Mouse (Mus musculus): ENCODE measurements around the gene Bmp8a.
"Not testable (repeated sequence)": the region's sequence is repeated elsewhere in the genome, so short reads cannot be mapped to it uniquely, and the experiment has no call there.

The Bmp8a gene

GRCm38 (mm10) chr4:123342642-123343470, at the start of gene Bmp8a:
Gene Bmp8a (minus strand): TSS chr4:123343252.
- DNase-seq (ENCODE audit: low spot score), result no peak

DNA sequence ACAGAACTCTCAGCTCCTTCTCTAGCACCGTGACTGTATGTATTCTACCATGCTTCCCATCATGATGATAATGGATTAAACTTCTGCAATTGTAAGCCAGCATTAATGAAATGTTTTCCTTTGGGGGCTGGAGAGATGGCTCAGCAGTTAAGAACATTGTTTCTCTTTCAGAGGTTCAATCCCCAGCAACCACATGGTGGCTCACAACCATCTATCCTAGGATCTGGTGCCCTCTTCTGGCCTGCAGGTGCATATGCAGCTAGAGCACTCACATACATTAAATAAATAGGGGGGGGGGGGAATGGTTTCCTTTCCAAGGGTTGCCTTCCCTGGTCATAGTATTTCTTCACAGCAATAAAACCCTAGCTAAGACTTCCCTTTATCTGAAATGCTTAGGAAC, 49.1 kb upstream of the Bmp8a start:
- no peak for DNase-seq (ENCODE audit: low spot score)

DNA sequence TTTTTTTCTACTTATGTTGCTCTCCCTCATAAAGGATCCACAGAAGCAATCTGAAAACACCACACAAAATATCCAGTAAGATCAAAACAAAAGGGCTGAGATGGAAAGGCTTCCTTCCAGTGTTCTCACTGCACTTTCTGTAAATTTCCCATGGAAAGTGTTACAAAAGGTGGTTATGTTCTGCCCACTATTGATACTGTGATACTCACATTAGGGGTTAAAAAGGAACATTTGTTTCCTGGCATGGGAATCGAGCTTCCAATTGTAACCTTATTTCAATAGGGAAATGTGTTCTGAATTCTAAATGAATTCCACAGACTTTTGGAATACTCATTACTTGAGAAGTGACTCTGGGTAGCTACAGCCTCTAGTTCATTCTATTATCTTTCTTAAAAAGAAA, 42.0 kb upstream of the Bmp8a start:
- DNase-seq (ENCODE audit: low spot score), result no peak

- peak; percentile 27 for DNase-seq (ENCODE audit: low spot score)
Observed at GRCm38 (mm10) chr4:123383173-123383572, 40.1 kb upstream of the Bmp8a start.

DNA sequence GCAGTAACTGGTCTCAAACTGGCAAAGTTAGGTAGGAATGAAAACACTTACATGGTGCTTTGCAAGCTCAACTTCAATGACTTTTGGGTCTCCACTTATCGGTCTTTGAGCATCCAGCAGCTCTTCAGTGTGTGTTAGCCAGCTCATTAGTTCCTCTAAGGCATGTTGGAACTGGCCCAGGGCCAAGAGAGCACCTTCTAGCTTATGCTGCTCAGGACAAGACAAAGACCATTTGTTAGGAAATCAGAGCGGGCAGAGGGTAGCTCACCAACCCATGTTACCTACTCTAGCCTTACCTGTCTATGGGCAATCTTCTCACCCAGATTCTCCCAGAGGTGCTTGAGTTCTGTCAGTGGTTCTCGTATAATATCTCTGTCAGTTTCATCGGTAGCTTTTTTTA, 39.0 kb upstream of the Bmp8a start:
- DNase-seq (ENCODE audit: low spot score), result no peak

GRCm38 (mm10) chr4:123381598-123381997, 38.5 kb upstream of the Bmp8a start:
- DNase-seq (ENCODE audit: low spot score), result no peak

- DNase-seq (ENCODE audit: low spot score), result no peak
Observed at GRCm38 (mm10) chr4:123376031-123376430, 33.0 kb upstream of the Bmp8a start.

DNA sequence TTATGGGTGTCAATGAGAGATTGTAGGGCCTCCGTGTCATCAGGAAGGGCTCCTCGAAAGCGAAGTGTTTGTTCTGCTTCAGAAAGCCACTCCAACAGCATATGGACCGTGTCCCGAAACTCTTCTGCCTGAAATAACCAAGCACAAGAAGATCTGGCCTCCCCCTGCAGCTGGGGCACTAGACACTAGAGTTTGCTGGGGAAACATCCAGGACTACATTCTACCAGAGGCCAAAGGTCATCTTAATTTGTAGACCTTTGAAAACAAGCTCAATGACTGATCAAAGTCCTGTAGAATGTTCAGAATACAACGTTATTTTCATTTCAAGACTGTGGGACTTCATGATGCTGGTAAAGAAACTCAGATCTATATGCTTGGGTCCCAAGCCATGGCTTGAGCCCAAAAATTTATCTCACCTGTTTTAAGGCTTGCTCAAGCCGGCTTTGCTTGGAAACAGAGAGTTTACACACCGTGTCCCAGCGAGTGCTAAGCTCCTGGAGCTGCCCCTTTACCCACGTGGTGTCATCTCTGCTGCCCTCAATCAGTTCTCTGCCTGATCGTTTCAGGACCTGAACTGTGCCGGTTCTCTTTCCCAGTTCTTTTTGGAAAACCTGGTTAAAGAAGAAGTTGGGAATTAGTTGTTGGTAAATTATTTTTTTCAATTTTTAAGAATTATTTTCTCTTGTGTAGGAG, 31.4 kb upstream of the Bmp8a start:
- no peak for DNase-seq (ENCODE audit: low spot score)

DNA sequence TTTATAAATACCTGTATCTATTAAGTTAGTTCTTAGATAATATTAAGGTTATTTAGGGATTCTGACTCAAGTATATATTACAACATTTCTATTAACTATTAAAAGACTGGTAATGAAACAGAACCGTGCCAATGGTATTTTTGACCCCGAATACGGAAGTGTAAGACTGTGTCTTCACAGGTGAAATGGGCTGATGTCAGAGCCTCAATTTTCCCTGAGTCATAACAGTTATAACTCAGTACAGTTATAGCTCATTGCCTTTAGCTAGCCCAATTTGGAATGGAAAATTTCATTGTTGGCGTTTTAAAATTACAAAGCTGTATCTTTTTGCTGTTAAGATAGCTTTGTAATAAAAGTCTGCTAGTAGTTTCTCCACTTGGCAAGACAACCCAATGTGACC, 20.5 kb upstream of the Bmp8a start:
- no peak for DNase-seq (ENCODE audit: low spot score)

DNA sequence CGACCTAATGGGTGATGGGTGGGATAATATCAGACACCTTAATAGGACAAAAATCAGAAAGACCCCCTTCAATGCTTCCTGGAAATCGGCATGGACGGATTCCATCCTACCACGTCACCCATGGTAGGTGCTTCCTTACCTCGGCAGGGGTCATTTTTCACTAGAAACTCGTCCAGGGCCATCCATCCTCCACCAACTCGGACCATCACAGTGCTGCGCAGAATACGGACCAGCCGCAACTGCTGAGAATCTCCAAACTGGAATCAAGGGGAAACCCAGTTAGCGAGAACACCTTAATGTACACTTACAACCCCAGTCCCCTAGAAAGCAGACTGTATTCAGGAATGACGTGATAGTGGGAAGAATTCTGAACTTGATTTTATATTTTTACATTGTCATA, 17.7 kb upstream of the Bmp8a start:
- no peak for DNase-seq (ENCODE audit: low spot score)

DNA sequence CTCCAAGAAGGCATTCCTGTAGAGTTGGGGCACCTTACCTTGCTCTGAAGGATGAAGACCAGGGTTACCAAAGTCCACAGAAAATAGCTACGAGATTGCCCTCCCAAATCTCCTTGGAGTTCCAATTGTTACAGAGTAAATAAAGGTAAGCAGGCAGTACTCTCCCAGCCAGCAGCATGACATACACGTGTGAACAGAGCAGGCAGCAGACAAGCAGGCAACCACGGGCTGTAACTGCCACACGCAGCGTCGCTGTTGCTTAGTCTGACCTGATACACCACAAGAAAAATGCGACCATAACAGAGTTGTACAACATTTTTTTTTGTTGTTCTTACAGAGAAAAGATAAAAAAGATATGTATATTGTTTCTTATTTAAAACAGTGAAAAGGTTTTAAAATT, 15.6 kb upstream of the Bmp8a start:
- DNase-seq (ENCODE audit: low spot score), result no peak

GRCm38 (mm10) chr4:123355941-123356340, 12.9 kb upstream of the Bmp8a start:
- no peak for DNase-seq (ENCODE audit: low spot score)

- no peak for DNase-seq (ENCODE audit: low spot score)
Observed at GRCm38 (mm10) chr4:123353271-123353877, 10.3 kb upstream of the Bmp8a start.

- no peak for DNase-seq (ENCODE audit: low spot score)
Observed at GRCm38 (mm10) chr4:123343471-123343789, 378 bp upstream of the Bmp8a start.

DNA sequence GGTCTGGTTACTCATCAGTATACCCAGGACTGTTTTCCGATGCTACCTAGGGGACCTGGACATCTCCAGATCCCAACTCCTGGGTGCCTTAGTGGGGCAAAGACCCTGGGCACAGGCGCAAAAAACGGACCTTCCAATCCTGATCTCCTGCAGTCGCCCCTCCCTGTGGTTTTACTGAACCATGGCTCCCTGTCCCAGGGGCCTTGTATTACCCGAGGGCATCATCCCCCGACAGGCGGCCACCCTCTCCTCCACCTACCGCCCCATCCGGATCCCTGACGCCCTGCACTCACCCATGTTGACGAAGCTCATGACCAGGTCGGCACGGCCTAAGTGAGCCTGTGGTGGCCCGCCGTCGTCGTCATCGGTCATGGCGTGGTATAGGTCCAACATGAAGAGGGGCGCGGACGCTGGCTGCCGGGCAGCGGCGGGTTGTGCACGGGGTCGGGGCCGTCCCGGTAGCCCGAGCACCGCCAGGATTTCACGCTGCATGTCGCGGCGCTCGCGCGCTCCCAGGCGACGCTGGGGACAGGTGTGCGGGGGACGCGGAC, 886 bp downstream of the Bmp8a start:
- DNase-seq (ENCODE audit: low spot score), result no peak

- DNase-seq (ENCODE audit: low spot score), result no peak
Observed at GRCm38 (mm10) chr4:123340232-123340631, 2.8 kb downstream of the Bmp8a start.

- no peak for DNase-seq (ENCODE audit: low spot score)
Observed at GRCm38 (mm10) chr4:123337693-123338092, 5.4 kb downstream of the Bmp8a start.

DNA sequence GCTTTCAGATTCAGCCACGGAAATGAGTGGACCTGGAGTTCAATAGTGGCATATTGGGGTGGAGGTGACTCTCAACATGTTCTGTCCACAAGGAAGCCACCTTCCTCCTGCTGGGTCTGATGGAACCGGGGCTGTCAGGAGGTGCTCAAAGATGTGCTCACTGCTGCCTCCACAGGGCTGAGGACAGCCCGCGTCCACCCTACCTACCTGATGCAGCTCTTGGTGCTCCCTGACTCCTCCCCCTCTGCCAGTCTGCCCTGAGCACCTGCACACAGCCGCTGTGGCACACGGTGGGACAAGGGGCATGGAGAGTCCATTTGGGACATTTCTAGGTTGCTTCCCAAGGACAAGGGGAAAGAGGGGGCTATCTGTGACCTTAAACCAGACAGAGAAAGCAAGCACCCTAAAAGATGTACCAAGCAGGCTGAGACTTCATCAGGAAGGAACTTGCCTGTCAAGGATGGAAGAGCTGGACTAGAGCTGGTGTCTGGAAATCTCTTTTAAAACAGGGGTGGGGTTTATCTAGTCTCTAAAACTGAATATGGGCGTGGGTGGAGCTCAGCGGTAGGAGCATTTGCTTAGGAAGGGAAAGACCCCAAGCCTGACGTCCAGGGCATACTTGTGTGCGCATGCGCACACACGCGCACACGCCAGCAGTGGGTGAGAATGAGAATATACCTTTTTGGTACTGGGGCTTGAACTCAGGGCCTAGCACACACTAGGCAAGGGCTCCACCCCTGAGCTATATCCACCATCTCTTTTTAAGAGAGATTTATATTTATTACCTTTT, 7.1 kb downstream of the Bmp8a start:
- DNase-seq (ENCODE audit: low spot score), result no peak

DNA sequence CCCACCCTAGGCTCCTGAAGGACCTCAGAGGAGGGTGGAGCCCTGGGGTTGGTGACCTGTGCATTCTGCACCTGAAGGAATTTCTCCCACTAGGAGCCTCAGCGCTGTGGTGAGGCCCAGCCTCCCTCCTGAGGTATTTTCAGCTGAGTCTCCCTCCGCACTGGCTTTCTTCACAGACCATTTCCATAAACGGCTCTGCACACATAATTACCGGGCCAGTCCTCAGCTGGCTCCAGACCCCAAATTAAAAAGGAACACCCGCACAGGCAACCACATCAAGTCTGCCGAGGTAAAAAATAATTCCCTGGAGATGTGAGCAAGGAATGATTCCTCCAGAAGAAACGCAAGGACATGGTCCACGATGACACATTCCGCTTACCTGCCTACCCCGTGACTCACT, 7.8 kb downstream of the Bmp8a start:
- not testable (repeated sequence) for DNase-seq (ENCODE audit: low spot score)

DNA sequence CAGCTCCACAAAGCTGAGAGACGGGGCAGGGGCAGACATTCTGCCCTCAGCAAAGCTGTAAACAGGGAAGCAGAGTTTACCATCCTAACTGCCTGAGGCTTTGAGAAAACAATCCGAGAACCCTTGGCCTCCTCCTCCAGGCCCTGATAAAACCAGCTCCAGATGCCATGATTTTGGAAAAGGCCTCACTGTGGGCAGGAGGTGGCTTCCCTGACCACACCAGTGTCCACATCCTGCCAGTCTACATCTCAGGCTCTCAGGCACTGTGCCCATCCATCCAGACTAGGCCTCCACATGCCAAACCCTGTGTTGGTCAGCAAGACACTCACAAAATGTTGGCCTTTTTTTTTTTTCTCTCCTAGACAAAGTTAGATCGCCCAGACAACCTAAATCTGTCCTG, 8.9 kb downstream of the Bmp8a start:
- DNase-seq (ENCODE audit: low spot score), result no peak

DNA sequence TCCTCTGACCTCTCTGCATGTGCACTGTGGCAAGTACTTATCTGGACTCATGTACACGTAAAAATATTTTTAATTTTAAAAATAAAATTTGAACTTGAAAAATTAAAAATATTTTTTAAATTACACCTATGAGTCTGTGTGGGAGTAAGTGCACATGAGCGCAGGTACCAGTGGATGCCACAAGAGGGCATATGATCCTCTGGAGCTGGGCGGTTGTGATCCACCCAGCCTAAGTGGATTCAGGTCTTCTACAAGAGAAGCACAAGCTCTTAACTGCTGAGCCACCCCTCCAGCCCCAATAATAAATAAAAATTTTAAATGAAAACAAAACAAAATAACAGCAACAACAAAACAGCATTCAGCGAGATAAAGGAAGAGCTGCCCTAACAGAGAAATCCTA, 9.9 kb downstream of the Bmp8a start:
- DNase-seq (ENCODE audit: low spot score), result no peak

DNA sequence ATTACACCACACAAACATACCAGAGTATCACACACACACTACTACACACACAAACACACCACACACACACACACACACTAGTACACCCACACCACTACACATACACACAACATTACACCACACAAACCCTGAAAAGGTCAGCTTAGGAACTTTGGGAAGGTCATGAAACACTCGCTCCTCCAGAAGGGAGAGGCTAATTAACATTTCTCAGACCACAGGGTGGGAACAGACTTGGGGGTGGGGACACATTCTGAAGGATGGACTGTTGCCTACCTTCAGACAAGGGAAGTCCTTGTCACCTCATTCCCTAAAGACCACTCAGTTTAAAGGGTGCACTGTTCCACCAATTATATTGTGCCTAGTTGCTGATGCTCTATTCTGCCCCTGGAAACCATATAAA, 11.1 kb downstream of the Bmp8a start:
- not testable (repeated sequence) for DNase-seq (ENCODE audit: low spot score)

Measured in layer of hippocampus, adult 9-10 months (tissue).